Mouse (Mus musculus) embryonic facial prominence, embryonic 14.5 days (tissue): ENCODE data around the gene Nup107. TPM values are rescaled to one million over a fixed set of nuclear protein-coding genes. Genes with fewer than 3 reads are reported as not detected.
"Not testable (repeated sequence)": the region's sequence is repeated elsewhere in the genome, so short reads cannot be mapped to it uniquely, and the experiment has no call there.

Experiments used
- ATAC-seq: fragments of 200-750 bp; cut with Nextera tagmentation; 2 replicates; pipeline ENCODE4 v1.8.0; 2017; ENCODE audit warnings: low read depth, moderate number of reproducible peaks, moderate TSS enrichment
- DNase-seq: peaks from one replicate; pipeline ENCODE4 v3.0.0-alpha.2; 2015; ENCODE audit warnings: low spot score
- H3K27ac ChIP-seq: fragments of 300-500 bp; sonication (generic); replicated peaks from 2 replicates; pipeline ENCODE4 v1.5.1; 2014; ENCODE audit warnings: low read depth, mild to moderate bottlenecking, low read length, moderate library complexity
- H3K27me3 ChIP-seq: fragments of 300-500 bp; sonication (generic); replicated peaks from 2 replicates; pipeline ENCODE4 v1.6.1; 2014; ENCODE audit warnings: low read length; ENCODE audit not compliant: control insufficient read depth, insufficient read depth
- H3K36me3 ChIP-seq: fragments of 300-500 bp; sonication (generic); 2 replicates; pipeline ENCODE4 v1.6.1; 2014; ENCODE audit warnings: low read length, mixed read lengths; ENCODE audit not compliant: control insufficient read depth, insufficient read depth
- H3K4me1 ChIP-seq: fragments of 300-500 bp; sonication (generic); 2 replicates; pipeline ENCODE4 v1.6.1; 2014; ENCODE audit warnings: antibody characterized with exemption, low read length; ENCODE audit not compliant: control insufficient read depth, insufficient read depth
- H3K4me2 ChIP-seq: fragments of 300-500 bp; sonication (generic); 2 replicates; pipeline ENCODE4 v1.6.1; 2014; ENCODE audit warnings: low read depth, mild to moderate bottlenecking, low read length, moderate library complexity, mixed read lengths
- H3K4me3 ChIP-seq: fragments of 300-500 bp; sonication (generic); 2 replicates; pipeline ENCODE4 v1.5.1; 2014; ENCODE audit warnings: low read depth, mild to moderate bottlenecking, low read length
- H3K9ac ChIP-seq: fragments of 300-500 bp; sonication (generic); 2 replicates; pipeline ENCODE4 v1.6.1; 2014; ENCODE audit warnings: low read depth, mild to moderate bottlenecking, low read length, moderate library complexity, mixed read lengths
- H3K9me3 ChIP-seq: fragments of 300-500 bp; sonication (generic); 2 replicates; pipeline ENCODE4 v1.6.1; 2016; ENCODE audit warnings: low read length; ENCODE audit not compliant: control insufficient read depth
- WGBS: fragments of 180-500 bp; shearing (Covaris S2); extraction: QIAGEN DNeasy Blood & Tissue Kit; methylation state at CpG from one replicate; pipeline ENCODE4 v1.1.7; 2014; 5-methylcytosine and 5-hydroxymethylcytosine counted together
- polyA plus RNA-seq: library from polyadenylated mRNA; unstranded; fragments of >200 nt; fragmentation: Nextera tagmentation; extraction: Ambion mirVana; gene quantifications from 2 replicates; pipeline ENCODE4 v1.2.1, GENCODE M21; 2014

Nup107 gene
- polyA plus RNA-seq, 1 experiment from 2014 or later: 50.6 TPM

DNA sequence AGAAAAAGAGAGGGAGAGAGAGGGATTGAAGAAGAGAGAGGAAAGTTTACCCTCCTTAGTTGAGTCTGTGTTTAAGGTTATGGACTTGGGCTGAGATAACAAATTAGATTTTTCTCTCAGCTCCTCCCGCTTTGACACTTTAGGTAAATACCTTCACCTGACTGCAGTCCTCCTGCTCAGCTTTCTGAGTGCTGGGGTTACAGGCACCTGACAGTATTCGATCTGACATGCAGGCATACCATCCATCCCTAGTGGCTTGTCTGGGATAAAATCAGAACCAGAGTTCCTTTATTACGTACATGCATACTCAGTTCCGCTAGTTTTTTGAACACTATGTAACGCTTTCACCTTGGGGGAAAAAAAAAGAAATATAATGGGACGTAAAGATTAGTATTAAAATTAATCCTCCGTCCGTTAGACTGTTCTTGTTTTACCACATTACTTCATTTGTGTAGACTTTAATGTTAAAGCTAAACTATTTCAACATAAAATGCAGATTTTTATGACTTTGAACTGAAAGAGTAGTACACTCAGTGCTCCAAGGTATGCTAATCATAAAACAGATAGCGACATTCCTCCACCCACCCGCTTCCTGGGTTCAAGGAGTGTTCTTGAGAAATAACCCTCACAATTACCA is 43.3 kb downstream of the Nup107 start:
- ATAC-seq (no peak), DNase-seq (no peak)
- no peak overlapping the region for H3K27ac ChIP-seq
- 0 out of 2 replicates have a peak, but pooled peaks cover 5% of the 10 kb centered on the region for H3K4me1 ChIP-seq
- H3K4me2 ChIP-seq: no peak overlapping the region
- H3K36me3 ChIP-seq: peaks cover 50% of the 10 kb centered on the region
- H3K27me3 ChIP-seq: no peaks in the 10 kb centered on the region
- 92% methylated on average over 10 of the region's 10 CpGs for WGBS
- H3K4me3 ChIP-seq: no peak overlapping the region
- H3K9ac ChIP-seq: no peak overlapping the region
- H3K9me3 ChIP-seq: no peaks in the 10 kb centered on the region

DNA sequence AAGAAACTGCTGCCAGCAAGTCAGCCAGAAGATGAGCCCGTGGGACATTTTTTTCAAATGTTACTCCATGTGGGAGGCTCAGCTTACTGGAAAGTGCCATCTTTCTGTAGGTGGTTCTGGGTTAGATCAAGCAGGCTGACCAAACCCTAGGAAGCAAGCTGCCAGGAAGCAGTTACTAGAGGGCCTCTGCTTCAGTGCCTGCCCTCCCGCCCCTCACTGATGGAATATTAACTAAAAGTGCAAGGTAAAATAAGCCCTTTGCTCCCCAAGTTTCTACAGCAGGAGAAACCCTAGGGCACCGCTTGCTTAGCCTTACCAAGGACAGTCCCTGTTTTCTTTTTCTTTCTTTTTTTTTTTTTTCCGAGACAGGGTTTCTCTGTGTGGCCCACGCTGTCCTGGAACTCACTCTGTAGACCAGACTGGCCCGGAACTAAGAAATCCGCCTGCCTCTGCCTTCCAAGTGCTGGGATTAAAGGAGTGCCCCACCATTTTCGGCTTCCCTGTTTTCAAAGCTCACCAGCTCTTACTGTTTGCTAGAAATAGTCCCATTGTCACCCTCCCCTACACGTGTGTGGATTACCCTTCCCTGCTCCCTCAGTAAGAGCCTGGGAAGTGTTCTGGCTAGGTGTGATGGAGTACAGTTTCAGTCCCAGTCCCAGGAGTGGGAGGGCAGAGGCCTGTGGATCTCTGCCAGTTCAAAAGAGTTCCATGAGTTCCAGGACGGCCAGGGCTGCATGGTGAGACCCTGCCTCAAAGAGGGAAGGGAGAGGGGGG is 44.0 kb downstream of the Nup107 start:
- H3K9ac ChIP-seq: no peak overlapping the region
- H3K4me3 ChIP-seq: no peak overlapping the region
- DNase-seq (no peak), ATAC-seq (no peak)
- H3K27ac ChIP-seq: no peak overlapping the region; the same call in 1 of the 2 replicates
- peaks cover 8% of the 10 kb centered on the region for H3K4me1 ChIP-seq
- no peaks in the 10 kb centered on the region for H3K27me3 ChIP-seq
- no peak overlapping the region for H3K4me2 ChIP-seq
- 81% methylated on average over 10 of the region's 10 CpGs for WGBS
- H3K36me3 ChIP-seq: peaks cover 49% of the 10 kb centered on the region
- no peaks in the 10 kb centered on the region for H3K9me3 ChIP-seq

DNA sequence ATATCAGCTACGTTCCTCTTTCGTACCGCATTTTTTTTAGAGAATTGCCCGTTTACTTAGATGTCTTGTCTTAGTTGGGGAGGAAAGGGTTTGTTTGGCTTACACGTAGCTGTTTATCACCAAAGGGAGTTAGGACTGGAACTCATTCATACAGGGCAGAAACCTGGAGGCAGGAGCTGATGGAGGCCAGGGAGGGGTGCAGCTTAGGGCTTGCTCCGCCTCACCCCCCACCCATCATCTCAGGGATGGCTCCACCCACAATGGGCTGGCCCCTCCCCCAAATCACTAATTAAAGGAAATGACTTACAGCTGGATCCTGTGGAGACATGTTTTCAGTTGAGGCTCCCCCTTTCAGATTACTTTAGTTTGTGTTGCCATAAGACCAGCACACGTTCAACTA is 44.8 kb downstream of the Nup107 start:
- no peak for ATAC-seq
- peaks cover 45% of the 10 kb centered on the region for H3K36me3 ChIP-seq
- WGBS: 83% methylated on average over 7 of the region's 7 CpGs

DNA sequence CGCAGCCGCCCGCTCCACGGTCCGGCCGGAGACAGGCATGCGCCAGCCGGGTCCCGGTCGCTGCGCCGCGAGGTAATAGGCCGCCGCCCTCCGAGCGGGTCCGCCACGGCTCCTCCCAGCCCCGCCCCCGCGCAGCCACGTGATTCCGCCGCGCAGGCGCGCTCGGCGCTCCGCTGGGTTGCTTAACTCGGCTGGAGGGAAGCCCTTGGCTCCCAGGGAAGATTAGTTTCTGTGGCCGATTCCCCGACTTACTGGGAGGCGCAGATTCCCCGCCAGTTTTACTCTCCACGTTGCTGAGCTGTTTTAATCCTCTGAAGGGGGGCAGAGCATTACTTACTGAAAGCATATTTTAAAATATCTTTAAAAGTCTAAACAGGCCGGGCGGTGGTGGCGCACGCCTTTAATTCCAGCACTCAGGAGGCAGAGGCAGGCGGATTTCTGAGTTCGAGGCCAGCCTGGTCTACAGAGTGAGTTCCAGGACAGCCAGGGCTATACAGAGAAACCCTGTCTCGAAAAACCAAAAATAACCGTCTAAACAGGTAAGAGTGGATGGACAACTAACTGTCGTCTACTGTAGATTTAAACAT is 46.1 kb downstream of the Nup107 start, which contains the start of gene Slc35e3:
Slc35e3 (minus strand) TSS at position 69 of the 587 bp plus-strand sequence.
- H3K9ac ChIP-seq: peak within 1 kb of the TSS; percentile 60
- H3K36me3 ChIP-seq: peaks cover 32% of the 10 kb centered on the region
- peak within 1 kb of the TSS; percentile 52; the same call in 1 of the 2 replicates for H3K27ac ChIP-seq
- H3K9me3 ChIP-seq: no peaks in the 10 kb centered on the region
- DNase-seq (peak; percentile 96), ATAC-seq (peak; percentile 97)
- peaks cover 9% of the 10 kb centered on the region for H3K4me1 ChIP-seq
- WGBS: 42% methylated on average over 16 of the region's 46 CpGs
- peak within 1 kb of the TSS; percentile 78 for H3K4me2 ChIP-seq
- peak within 1 kb of the TSS; percentile 50 for H3K4me3 ChIP-seq
- H3K27me3 ChIP-seq: no peaks in the 10 kb centered on the region

More for the DNA sequence above, 44.8 kb downstream of the Nup107 start:
- Histone ChIP-seq H3K9me3 (no peaks in the 10 kb centered on the region), H3K4me3 (no peak overlapping the region), H3K27me3 (no peaks in the 10 kb centered on the region), H3K4me1 (peaks cover 9% of the 10 kb centered on the region), H3K4me2 (no peak overlapping the region), H3K27ac (no peak overlapping the region), H3K9ac (no peak overlapping the region)
- no peak for DNase-seq

DNA sequence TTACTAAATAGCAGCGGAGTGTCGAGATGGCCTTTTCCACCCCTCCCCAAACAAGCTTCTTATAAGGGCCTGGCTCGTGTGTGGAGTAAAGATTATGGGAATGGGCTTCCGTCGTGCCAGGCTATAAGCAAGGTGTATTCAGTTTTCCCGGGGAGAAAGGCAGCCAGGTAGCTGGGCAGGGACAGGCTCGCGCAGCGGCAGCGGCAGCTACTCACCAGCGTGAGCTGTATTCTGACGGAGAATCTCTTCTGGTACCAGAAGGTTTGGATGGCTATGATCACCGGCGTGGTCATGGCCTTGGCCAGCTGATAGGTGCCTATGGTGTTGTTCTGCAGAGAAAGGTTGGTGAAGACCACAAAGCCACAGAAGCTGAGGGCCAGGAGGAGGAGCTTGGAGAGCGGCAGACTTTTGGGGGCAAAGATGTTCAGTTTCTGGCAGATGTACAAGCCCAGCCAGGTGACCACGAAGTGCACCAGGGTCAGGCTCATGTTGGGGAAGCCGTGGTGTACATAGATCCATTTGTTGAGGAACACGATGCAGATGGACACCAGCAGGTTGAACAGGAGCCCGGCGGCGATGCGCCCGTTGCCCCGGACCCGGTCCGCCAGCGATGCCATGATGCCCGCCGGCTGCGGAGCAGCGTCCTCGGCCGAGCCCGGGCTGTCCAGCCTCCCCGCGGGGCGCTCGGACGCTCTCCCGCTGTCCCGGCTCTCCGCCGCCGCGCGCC is 46.8 kb downstream of the Nup107 start:
- peak overlapping the region; percentile 60 for H3K9ac ChIP-seq
- peak overlapping the region; percentile 50 for H3K4me3 ChIP-seq
- H3K27me3 ChIP-seq, H3K9me3 ChIP-seq, H3K4me1 ChIP-seq, DNase-seq, ATAC-seq, H3K27ac ChIP-seq: not testable (repeated sequence)
- H3K4me2 ChIP-seq: peak overlapping the region; percentile 78
- WGBS: 2% methylated on average over 12 of the region's 46 CpGs
- peaks cover 26% of the 10 kb centered on the region for H3K36me3 ChIP-seq

DNA sequence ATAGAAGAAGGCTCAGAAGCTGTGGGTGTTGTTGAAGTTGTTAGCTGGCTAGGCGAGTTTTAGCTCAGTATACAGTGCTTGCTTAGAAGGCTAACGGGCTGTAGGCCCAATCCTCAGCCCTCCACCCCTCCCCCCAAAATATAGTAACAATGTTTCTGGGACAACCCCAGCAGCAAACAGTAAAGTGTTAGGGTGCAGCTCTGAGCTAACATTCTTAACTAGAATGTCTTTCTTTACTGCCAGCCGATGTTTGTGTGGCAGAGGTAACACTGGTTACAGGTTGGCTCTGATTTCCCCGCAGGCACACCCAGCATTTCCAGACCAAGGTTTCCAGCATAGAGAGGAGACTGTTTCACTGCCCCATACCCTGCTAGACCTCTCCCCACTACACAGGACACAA is 48.6 kb downstream of the Nup107 start:
- no peaks in the 10 kb centered on the region for H3K27me3 ChIP-seq
- peak overlapping the region; percentile 30; the same call in 1 of the 2 replicates for H3K9ac ChIP-seq
- H3K4me3 ChIP-seq: peak overlapping the region; percentile 50
- peak; percentile 21 for DNase-seq
- no peak for ATAC-seq
- H3K36me3 ChIP-seq: peaks cover 27% of the 10 kb centered on the region
- H3K4me1 ChIP-seq: peaks cover 9% of the 10 kb centered on the region
- H3K4me2 ChIP-seq: peak overlapping the region; percentile 78
- peak overlapping the region; percentile 52 for H3K27ac ChIP-seq
- 77% methylated on average over 4 of the region's 4 CpGs for WGBS
- H3K9me3 ChIP-seq: no peaks in the 10 kb centered on the region

DNA sequence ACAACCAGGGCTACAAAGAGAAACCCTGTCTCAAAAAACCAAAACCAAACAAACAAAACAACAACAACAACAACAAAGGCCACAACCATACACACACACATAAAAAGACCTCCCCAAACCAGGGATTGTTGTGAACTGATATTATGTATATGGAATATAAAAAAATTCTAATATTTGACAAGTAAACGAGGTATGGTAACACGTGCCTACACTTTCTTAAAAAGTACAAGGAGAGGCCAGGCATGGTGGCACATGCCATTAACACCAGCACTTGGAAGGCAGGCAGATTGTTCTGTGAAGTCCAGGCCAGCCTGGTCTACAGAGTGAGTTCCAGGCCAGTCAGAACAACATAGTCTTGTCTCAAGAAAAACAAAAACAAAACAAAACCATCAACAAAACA is 49.3 kb downstream of the Nup107 start:
- H3K27ac ChIP-seq: no peak overlapping the region
- H3K27me3 ChIP-seq: no peaks in the 10 kb centered on the region
- ATAC-seq (no peak), DNase-seq (no peak)
- H3K9me3 ChIP-seq: no peaks in the 10 kb centered on the region
- H3K36me3 ChIP-seq: peaks cover 31% of the 10 kb centered on the region
- no peak overlapping the region for H3K4me3 ChIP-seq
- 92% methylated on average over 2 of the region's 2 CpGs for WGBS
- peaks cover 9% of the 10 kb centered on the region for H3K4me1 ChIP-seq
- H3K4me2 ChIP-seq: peak overlapping the region; percentile 78; the same call in 1 of the 2 replicates
- no peak overlapping the region for H3K9ac ChIP-seq

DNA sequence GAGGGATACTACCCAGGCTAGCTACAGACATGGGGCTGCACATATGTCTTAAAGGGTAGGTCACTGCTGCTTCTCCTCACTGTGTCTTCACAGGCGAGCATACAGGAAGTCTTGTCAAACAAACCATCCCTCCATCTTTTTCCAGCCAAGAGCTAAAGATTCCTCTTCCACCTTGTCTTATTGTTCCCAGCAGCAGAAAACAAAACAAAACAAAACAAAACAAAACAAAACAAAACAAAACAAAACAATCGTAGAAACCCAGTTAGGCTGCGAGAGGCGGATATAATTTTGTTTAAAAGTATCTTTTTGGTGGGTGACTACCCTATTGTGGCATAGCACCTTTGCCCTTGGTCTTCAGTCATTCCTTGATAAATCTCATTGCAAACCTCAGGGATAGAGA is 49.9 kb downstream of the Nup107 start:
- Histone ChIP-seq H3K4me3 (no peak overlapping the region), H3K9me3 (no peaks in the 10 kb centered on the region), H3K4me1 (peaks cover 9% of the 10 kb centered on the region), H3K27me3 (no peaks in the 10 kb centered on the region), H3K9ac (no peak overlapping the region), H3K36me3 (peaks cover 35% of the 10 kb centered on the region), H3K4me2 (no peak overlapping the region), H3K27ac (0 out of 2 replicates have a peak overlapping the region, but pooled peaks have one; percentile 86)
- DNase-seq (no peak), ATAC-seq (no peak)
- 88% methylated on average over 4 of the region's 4 CpGs for WGBS
